Mouse (Mus musculus) embryo, embryonic 10 days (tissue): ENCODE results near the gene Lin7c.
"Not testable (repeated sequence)": the region's sequence is repeated elsewhere in the genome, so short reads cannot be mapped to it uniquely, and the experiment has no call there.

ENCODE experiments used
- DNase-seq: peaks from one replicate; pipeline ENCODE4 v3.0.0-alpha.2; 2015; ENCODE audit warnings: low spot score

Lin7c gene

DNA sequence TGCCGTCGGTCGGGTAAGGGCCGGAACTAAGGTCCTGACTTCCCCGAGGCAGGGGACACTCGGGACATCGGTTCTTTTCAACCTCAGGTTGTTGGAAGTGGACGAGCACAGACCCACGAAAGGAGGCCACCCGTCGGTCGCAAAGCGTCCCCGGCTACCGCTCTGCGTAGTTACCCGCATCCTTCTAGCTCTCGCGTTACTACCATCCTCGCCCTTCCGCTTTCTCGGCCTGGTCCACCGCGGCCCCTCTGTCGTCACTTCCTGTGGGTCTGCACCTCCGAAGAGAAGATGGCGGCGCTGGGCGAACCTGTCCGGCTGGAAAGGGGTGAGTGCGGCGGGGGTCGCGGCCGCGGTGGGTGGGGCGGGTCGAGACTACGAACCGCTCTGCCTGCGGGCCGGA lies at the start of gene Lin7c:
Gene Lin7c (plus strand): TSS at position 257 of the 400 bp plus-strand sequence.
- DNase-seq, result peak; percentile 99

DNA sequence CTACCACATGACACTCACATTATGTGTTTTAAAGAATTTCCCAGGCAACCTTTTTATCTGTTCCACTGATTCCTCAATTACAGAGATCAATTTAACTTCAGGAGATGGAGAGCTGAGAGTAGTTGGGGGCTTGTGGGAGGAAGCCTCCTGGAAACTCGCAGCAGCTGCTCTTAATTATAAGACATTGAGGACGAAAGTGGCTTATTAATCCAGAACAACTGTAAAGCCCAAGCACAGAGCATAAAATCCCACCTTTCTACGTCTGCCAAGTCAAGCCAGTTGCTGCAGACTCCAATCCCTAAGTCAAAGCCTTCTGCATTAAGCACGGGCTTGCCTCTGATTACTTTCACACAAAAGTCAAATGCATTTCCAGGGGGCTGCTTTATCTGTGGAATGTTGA lies 44.3 kb upstream of the Lin7c start:
- DNase-seq, result no peak

GRCm38 (mm10) chr2:109848305-109848704 lies 42.3 kb upstream of the Lin7c start:
- DNase-seq, result no peak

GRCm38 (mm10) chr2:109848715-109849114 lies 41.9 kb upstream of the Lin7c start:
- peak; percentile 48 for DNase-seq

DNA sequence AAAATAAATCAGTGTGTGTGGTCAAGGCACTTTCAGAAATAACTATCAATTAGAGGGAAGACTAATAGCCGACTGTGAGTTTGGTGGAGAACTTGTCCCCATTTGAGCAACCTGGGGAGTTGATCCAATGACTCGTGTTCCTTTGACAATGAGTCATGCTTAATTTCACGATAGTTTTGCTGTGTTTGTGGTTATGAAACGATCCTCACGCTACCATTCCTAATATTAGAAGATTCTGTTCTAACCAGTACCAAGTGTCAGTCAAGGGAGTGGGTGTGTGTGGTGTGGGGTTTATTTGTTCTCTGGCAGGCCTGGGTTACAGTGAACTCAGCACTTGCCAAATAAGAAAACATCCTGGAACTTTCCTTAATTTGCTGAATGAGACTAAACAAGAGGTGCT lies 35.1 kb upstream of the Lin7c start:
- no peak for DNase-seq

- no peak for DNase-seq
These were observed 31.0 kb upstream of the Lin7c start for GRCm38 (mm10) chr2:109859671-109860070.

GRCm38 (mm10) chr2:109860832-109861231 lies 29.8 kb upstream of the Lin7c start:
- no peak for DNase-seq

- DNase-seq, result not testable (repeated sequence)
These were observed 11.2 kb upstream of the Lin7c start for GRCm38 (mm10) chr2:109879429-109879828.

DNA sequence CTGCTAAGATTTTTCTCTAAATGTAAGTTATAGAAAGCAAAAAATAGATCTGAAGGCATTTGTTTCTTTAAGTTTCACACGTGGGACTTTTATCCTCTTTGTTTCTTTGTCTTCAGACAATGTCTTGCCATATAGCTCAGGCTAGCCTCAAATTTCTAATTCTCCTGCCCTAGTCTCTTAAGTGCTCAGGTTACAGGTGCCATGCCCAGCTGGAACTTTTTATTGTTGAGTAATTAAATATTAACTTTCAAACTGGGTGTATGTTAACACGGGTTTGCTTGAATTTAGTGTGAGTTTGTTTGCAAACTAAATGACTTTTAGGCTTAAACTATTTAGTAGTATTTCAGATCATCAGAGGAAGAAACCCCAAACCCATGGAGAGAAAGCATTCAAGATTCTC lies 9.5 kb upstream of the Lin7c start:
- no peak for DNase-seq

DNA sequence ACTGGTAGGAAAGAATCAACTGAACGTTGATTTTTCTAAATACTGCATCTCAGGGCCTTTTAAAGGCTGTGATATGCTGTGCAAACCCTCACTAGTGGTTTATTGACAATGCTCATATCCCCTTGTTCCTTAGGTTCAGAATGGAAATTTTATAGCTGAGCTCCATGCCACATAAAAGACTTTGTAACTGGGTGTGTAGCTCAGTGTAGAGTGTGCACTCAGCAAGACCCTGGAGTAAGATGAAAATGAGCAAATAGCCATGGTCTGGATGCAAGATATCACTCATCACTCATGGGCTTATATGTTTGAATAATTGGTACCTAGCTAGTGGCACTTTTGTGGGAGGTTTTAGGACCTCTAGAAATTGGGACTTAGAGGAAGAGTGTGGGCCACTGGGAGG lies 9.0 kb upstream of the Lin7c start:
- DNase-seq, result no peak

DNA sequence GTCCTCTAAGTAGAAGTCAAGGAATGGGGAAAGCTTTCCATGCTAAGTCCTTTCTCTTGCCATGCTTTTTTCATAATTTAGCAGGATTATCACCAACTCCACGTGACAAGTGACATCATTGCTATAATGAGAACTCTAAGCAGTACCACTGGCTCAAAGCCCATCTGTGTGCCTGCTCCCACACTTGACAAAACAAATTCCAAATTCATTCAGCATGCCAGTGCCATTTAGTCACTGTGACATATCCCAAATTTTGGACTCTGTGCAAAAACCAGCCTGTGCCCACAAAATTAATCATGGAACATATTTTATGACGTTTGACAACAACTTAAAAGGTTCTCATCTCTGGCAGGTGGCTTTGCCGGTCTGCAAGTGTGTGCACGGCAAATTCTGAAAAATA lies 6.5 kb upstream of the Lin7c start:
- no peak for DNase-seq

DNA sequence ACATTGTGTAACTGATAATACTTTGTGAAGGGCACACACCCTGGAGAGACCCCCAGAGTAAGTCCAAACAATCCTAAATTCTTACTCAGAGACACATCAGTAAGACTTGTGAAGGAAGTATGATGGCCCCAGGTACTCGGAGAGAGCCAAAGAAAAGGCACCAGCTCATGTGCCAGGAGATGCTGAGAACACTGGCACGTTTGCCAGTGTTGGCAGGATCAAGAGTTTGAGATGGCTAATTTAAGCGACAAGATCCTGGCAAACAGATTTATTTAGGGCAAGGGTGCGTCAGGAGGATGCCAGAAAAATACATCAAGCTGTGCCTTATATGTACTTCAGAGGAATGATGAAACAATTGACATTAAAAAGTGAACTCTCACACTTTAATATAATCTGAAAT lies 6.1 kb upstream of the Lin7c start:
- DNase-seq, result no peak

DNA sequence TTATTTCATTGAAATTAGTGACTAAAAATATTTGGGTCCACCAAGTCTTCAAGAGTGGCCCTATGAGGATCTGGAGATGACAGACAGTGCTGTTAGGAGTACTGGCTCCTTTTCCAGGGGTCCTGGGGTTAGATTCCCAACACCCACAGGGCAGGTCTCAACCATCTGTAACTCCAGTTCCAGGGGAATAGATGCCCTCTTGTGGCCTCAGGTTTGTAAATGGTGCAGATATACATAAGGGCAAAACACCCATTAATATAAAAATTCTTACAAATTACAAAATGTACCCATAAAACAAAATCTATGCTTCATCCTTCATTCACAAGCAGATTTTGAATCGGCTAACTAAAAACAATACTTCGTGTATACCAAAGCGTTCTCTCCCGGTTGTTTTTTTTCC lies 585 bp upstream of the Lin7c start:
- DNase-seq, result no peak

DNA sequence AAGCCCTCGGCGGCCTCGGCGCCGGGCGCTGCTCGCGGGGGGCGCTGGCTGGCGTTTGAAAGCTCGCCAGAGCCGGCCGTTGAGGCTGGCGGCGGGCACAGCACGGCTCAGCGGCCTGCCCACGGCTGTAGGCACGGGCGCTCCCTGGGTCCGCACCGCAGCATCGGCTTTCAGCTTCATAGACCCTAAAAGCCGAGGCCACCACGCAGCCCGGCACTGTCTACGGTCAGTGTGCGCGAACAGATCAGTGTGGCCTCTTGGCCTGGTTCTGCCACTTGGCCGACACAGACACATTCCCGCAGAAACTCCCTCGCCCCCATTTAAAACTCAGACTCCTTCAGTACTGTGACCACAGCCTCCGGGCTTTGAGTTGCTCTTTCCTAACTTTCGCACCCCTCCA lies 378 bp downstream of the Lin7c start:
- DNase-seq, result peak; percentile 33

DNA sequence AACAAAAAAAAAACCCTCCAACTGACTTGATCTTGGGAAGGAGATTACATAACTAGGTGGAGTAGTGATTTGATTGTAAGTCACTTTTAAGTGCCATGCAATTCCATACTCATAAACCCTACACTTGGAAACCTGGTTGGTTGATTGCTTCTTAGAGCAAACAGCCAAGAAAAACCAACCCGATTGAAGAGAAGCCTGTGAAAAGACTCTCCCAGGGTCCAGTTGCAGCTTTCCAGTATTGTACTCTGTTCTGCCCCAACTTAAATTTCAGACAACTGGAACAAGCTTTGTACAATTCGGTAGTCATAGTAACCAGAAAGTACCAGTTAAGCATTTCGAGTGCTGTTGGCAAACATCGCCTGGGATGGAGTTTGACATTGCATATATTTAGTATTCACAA lies 818 bp downstream of the Lin7c start:
- DNase-seq, result no peak

DNA sequence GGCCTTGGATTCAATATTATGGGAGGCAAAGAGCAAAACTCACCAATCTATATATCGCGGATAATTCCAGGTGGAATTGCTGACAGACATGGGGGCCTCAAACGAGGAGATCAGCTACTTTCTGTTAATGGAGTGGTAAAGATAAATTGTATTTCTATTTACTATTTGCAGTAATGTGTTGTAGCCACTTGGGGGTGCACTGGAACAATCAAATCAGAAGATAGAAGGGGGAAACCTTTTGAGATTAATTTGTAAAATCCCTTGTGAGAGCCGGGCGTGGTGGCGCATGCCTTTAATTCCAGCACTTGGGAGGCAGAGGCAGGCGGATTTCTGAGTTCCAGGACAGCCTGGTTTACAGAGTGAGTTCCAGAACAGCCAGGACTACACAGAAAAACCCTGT lies 5.7 kb downstream of the Lin7c start:
- DNase-seq, result no peak

DNA sequence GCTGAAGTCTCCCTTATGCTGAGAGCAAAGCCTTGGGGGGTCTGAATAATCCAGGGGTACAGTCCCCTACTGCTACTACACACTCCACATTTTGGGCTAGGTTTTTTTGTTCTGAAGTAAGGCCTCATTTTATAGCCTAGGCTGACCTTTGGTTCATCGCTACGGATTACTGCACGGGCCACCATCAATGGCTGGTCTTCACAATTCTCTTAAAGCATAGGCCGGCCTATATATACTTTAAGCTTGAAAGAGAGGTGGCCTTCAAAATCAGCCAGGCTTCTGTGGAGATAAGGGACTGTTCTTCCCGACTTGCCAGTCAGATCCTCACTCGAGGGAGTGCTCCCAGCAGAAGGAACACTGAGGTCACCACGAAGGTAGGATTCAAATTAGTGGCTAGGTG lies 12.2 kb downstream of the Lin7c start:
- DNase-seq, result no peak

GRCm38 (mm10) chr2:109904171-109904821 lies 13.6 kb downstream of the Lin7c start:
- peak; percentile 95 for DNase-seq

DNA sequence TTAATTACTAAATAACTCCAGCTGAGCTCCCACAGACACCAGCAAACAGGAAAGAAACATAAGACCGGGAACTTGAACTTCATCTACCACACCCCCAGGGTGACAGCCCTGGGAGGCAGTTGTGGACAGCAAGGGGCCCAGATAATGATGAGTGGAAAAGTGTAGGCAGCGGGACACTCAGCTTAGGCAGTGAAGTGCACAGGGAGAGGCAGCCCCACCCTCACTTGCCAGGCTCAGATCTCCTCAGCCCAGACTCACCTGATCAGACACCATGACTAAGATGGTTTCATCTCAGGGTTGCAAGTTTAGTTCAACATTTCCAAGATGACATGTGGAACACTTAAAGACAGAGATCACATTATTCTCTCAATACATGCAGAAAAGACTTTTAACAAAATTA lies 18.5 kb downstream of the Lin7c start:
- no peak for DNase-seq

- no peak for DNase-seq
These were observed 21.6 kb downstream of the Lin7c start for GRCm38 (mm10) chr2:109912216-109912615.

GRCm38 (mm10) chr2:109912766-109913165 lies 22.1 kb downstream of the Lin7c start:
- no peak for DNase-seq

GRCm38 (mm10) chr2:109913241-109913640 lies 22.6 kb downstream of the Lin7c start:
- no peak for DNase-seq

DNA sequence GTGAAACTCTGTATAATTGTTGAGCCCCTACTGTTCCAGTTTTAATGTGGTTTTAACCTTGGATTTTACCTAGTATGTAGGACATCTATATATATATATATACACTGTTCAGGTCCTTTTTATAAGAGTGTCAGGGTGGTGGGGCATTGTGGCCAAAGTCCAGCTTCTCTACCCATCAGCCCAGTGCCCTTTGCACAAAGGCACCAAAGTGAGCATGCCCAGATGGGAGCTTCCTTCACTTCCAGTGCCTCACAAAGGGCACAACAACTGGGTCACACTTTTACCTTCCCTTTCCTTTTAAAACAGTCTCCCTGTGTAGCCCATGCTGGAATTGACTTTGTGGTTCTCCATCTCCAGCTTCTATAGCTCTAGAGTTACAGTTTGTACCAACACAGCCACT lies 23.9 kb downstream of the Lin7c start:
- DNase-seq, result no peak

GRCm38 (mm10) chr2:109916782-109917495 lies 26.3 kb downstream of the Lin7c start:
- DNase-seq, result peak; percentile 51
